Mouse (Mus musculus): ENCODE results near the gene Vps13c.

Gene Vps13c

GRCm38 (mm10) chr9:67839981-67840859 is at the start of gene Vps13c:
Gene Vps13c (plus strand): TSS chr9:67840396.
- peak; percentile 95 for ATAC-seq (ENCODE audit: insufficient number of reproducible peaks, low FRiP score, low TSS enrichment)

GRCm38 (mm10) chr9:67792405-67792804 is 47.8 kb upstream of the Vps13c start:
- no peak for ATAC-seq (ENCODE audit: insufficient number of reproducible peaks, low FRiP score, low TSS enrichment)

- no peak for ATAC-seq (ENCODE audit: insufficient number of reproducible peaks, low FRiP score, low TSS enrichment)
These were observed 46.7 kb upstream of the Vps13c start for GRCm38 (mm10) chr9:67793501-67793900.

GRCm38 (mm10) chr9:67794216-67794615 is 46.0 kb upstream of the Vps13c start:
- no peak for ATAC-seq (ENCODE audit: insufficient number of reproducible peaks, low FRiP score, low TSS enrichment)

GRCm38 (mm10) chr9:67794668-67795067 is 45.5 kb upstream of the Vps13c start:
- ATAC-seq (ENCODE audit: insufficient number of reproducible peaks, low FRiP score, low TSS enrichment), result no peak

GRCm38 (mm10) chr9:67795205-67795675 is 45.0 kb upstream of the Vps13c start:
- no peak for ATAC-seq (ENCODE audit: insufficient number of reproducible peaks, low FRiP score, low TSS enrichment)

- ATAC-seq (ENCODE audit: insufficient number of reproducible peaks, low FRiP score, low TSS enrichment), result no peak
These were observed 40.9 kb upstream of the Vps13c start for GRCm38 (mm10) chr9:67799078-67799819.

GRCm38 (mm10) chr9:67802241-67802640 is 38.0 kb upstream of the Vps13c start:
- ATAC-seq (ENCODE audit: insufficient number of reproducible peaks, low FRiP score, low TSS enrichment), result no peak

- ATAC-seq (ENCODE audit: insufficient number of reproducible peaks, low FRiP score, low TSS enrichment), result no peak
These were observed 33.2 kb upstream of the Vps13c start for GRCm38 (mm10) chr9:67807000-67807399.

- ATAC-seq (ENCODE audit: insufficient number of reproducible peaks, low FRiP score, low TSS enrichment), result no peak
These were observed 29.7 kb upstream of the Vps13c start for GRCm38 (mm10) chr9:67810527-67810926.

GRCm38 (mm10) chr9:67811116-67811515 is 29.1 kb upstream of the Vps13c start:
- ATAC-seq (ENCODE audit: insufficient number of reproducible peaks, low FRiP score, low TSS enrichment), result no peak

GRCm38 (mm10) chr9:67813171-67813570 is 27.0 kb upstream of the Vps13c start:
- no peak for ATAC-seq (ENCODE audit: insufficient number of reproducible peaks, low FRiP score, low TSS enrichment)

GRCm38 (mm10) chr9:67813665-67814337 is 26.4 kb upstream of the Vps13c start:
- ATAC-seq (ENCODE audit: insufficient number of reproducible peaks, low FRiP score, low TSS enrichment), result no peak

- no peak for ATAC-seq (ENCODE audit: insufficient number of reproducible peaks, low FRiP score, low TSS enrichment)
These were observed 23.8 kb upstream of the Vps13c start for GRCm38 (mm10) chr9:67816172-67816928.

- ATAC-seq (ENCODE audit: insufficient number of reproducible peaks, low FRiP score, low TSS enrichment), result no peak
These were observed 22.1 kb upstream of the Vps13c start for GRCm38 (mm10) chr9:67817898-67818667.

- no peak for ATAC-seq (ENCODE audit: insufficient number of reproducible peaks, low FRiP score, low TSS enrichment)
These were observed 21.6 kb upstream of the Vps13c start for GRCm38 (mm10) chr9:67818668-67818950.

GRCm38 (mm10) chr9:67823131-67823530 is 17.1 kb upstream of the Vps13c start:
- no peak for ATAC-seq (ENCODE audit: insufficient number of reproducible peaks, low FRiP score, low TSS enrichment)

GRCm38 (mm10) chr9:67825527-67825926 is 14.7 kb upstream of the Vps13c start:
- ATAC-seq (ENCODE audit: insufficient number of reproducible peaks, low FRiP score, low TSS enrichment), result no peak

- ATAC-seq (ENCODE audit: insufficient number of reproducible peaks, low FRiP score, low TSS enrichment), result no peak
These were observed 12.0 kb upstream of the Vps13c start for GRCm38 (mm10) chr9:67828182-67828581.
